Mouse (Mus musculus) ovary, postnatal 36 days (tissue): ENCODE data around the gene Olfr986.
A peak's percentile ranks its signal among the peaks of the same experiment; 100 is the strongest.
"Not testable (repeated sequence)": the region's sequence is repeated elsewhere in the genome, so short reads cannot be mapped to it uniquely, and the experiment has no call there.

Source experiments
- DNase-seq: peaks from one replicate; pipeline ENCODE4 v3.0.0; 2022; ENCODE audit warnings: low spot score, mixed read lengths

Olfr986 gene

GRCm38 (mm10) chr9:40180620-40181019, at the start of gene Olfr986:
Gene Olfr986 (plus strand): TSS chr9:40180920.
- no peak for DNase-seq

GRCm38 (mm10) chr9:40136987-40137688, 43.6 kb upstream of the Olfr986 start:
- no peak for DNase-seq

- no peak for DNase-seq
These were observed 41.2 kb upstream of the Olfr986 start for GRCm38 (mm10) chr9:40139484-40139883.

- no peak for DNase-seq
These were observed 39.2 kb upstream of the Olfr986 start for GRCm38 (mm10) chr9:40141544-40141943.

- DNase-seq: no peak
These were observed 25.5 kb upstream of the Olfr986 start for GRCm38 (mm10) chr9:40155118-40155644.

GRCm38 (mm10) chr9:40166446-40166845, 14.3 kb upstream of the Olfr986 start:
- DNase-seq: no peak

- no peak for DNase-seq
These were observed 3.7 kb upstream of the Olfr986 start for GRCm38 (mm10) chr9:40177017-40177416.

GRCm38 (mm10) chr9:40185166-40185565, 4.4 kb downstream of the Olfr986 start:
- not testable (repeated sequence) for DNase-seq

GRCm38 (mm10) chr9:40191086-40191876, 10.6 kb downstream of the Olfr986 start:
- no peak for DNase-seq

GRCm38 (mm10) chr9:40192098-40193038, 11.6 kb downstream of the Olfr986 start, which contains the start of gene Zfp202:
Gene Zfp202 (plus strand): TSS chr9:40192316.
- peak; percentile 87 for DNase-seq

- DNase-seq: no peak
These were observed 15.3 kb downstream of the Olfr986 start for GRCm38 (mm10) chr9:40195981-40196380.

GRCm38 (mm10) chr9:40206546-40206950, 25.8 kb downstream of the Olfr986 start:
- DNase-seq: no peak

GRCm38 (mm10) chr9:40210744-40211143, 30.0 kb downstream of the Olfr986 start:
- no peak for DNase-seq

- no peak for DNase-seq
These were observed 33.3 kb downstream of the Olfr986 start for GRCm38 (mm10) chr9:40214058-40214457.

GRCm38 (mm10) chr9:40216651-40217050, 35.9 kb downstream of the Olfr986 start:
- DNase-seq: no peak

- no peak for DNase-seq
These were observed 43.6 kb downstream of the Olfr986 start for GRCm38 (mm10) chr9:40224289-40224688.

- DNase-seq: no peak
These were observed 47.4 kb downstream of the Olfr986 start for GRCm38 (mm10) chr9:40227874-40228789.

- DNase-seq: no peak
These were observed 48.1 kb downstream of the Olfr986 start for GRCm38 (mm10) chr9:40228804-40229331.

GRCm38 (mm10) chr9:40229479-40229878, 48.8 kb downstream of the Olfr986 start:
- DNase-seq: no peak

- DNase-seq: no peak
These were observed 50.3 kb downstream of the Olfr986 start for GRCm38 (mm10) chr9:40231019-40231418.
